Mouse (Mus musculus): ENCODE measurements around the gene Olfr1229. TPM values are rescaled to one million over a fixed set of nuclear protein-coding genes. Genes with fewer than 3 reads are reported as not detected.

Olfr1229 gene
- total RNA-seq (2021), result not detected
- long read RNA-seq, experiment 1, result 0 reads
- long read RNA-seq, experiment 2, result 0 reads

DNA sequence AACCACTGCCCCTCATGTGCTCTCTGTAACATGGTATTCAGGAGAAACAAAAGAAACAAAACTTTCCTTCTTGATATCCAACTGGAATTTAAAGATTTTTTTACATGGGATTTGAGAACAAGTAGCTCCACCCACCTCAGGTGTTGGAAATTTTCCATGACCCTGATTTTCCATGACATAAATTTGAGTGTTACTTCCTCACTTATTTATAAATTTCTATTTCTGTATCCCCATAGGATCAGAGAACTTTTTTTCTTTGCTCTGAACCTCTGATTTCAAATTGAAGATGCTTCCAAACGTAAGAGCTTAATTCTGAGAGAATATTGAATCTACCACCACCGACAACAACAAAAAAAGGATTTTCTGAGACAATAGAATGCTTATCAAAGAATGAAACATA, at the start of gene Olfr1229:
Olfr1229 (minus strand) TSS at position 101 of the 400 bp plus-strand sequence.
- no peak for DNase-seq (ENCODE audit: low spot score)

- DNase-seq (ENCODE audit: low spot score), result no peak
These were observed 41.8 kb upstream of the Olfr1229 start, which contains the start of gene Olfr1232 for GRCm38 (mm10) chr2:89329575-89329974. TSS of gene Olfr1232 (minus strand) at chr2:89329675.

DNA sequence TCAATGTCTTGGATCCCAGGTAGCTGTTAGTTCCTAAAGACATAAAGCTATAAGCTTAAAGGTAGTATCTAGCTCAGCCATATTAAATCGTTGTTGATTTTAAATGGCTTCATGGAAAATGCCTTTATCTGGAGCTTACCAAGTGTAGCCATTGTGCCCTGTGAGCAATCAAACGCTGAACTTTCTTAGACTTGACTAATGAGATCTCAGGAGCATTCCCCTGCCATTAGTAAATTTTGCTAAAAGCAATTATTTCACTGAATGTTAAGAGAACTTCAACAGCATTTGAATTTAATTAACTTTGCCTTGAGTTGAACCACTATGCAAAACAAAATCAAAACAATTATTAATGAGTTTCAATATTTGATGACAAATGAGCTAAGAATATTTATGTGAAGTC, 19.2 kb upstream of the Olfr1229 start, which contains the start of gene Olfr1231:
Olfr1231 (minus strand) TSS at position 101 of the 400 bp plus-strand sequence.
- DNase-seq (ENCODE audit: low spot score), result no peak

GRCm38 (mm10) chr2:89297168-89297567, 9.4 kb upstream of the Olfr1229 start, which contains the start of gene Olfr1230:
TSS of gene Olfr1230 (minus strand) at chr2:89297268.
- no peak for DNase-seq (ENCODE audit: low spot score)

DNA sequence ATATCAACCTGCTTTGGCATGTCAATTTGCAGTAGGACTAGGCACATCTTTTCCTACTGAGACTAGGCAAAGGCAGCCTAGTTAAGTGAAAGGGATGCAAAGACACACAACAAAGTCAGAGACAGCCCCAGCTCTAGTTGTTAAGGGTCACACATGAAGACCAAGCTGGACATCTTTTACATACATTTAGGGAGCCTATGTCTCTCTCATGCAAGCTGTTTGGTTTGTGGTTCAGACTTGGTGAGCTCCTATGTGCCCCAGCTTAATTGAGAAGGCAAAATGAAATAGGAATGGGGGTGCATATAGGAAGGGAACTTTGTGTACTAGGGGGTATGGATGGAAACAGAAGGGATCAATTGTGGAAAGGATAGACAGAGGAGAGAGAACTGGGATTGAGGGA, 33.9 kb downstream of the Olfr1229 start, which contains the start of gene Olfr1228:
Olfr1228 (minus strand) TSS at position 101 of the 400 bp plus-strand sequence.
- no peak for DNase-seq (ENCODE audit: low spot score)

Other genes starting within 250 kb of the Olfr1229 start
- not detected for gene Olfr1218, start 226.8 kb downstream of the Olfr1229 start, total RNA-seq (2021)
- gene Olfr1219, start 204.5 kb downstream of the Olfr1229 start, total RNA-seq (2021), result not detected
- gene Olfr1220, start 181.2 kb downstream of the Olfr1229 start, total RNA-seq (2021), result not detected
- gene Olfr1221, start 170.7 kb downstream of the Olfr1229 start, total RNA-seq (2021), result not detected
- not detected for gene Olfr1222, start 155.0 kb downstream of the Olfr1229 start, total RNA-seq (2021)
- gene Olfr1223, start 136.5 kb downstream of the Olfr1229 start, total RNA-seq (2021), result not detected
- not detected for gene Olfr1224-ps1, start 123.9 kb downstream of the Olfr1229 start, total RNA-seq (2021)
- gene Olfr1225, start 113.3 kb downstream of the Olfr1229 start, total RNA-seq (2021), result not detected
- gene Olfr1226, start 88.0 kb downstream of the Olfr1229 start, total RNA-seq (2021), result not detected
- gene Olfr1228, start 34.0 kb downstream of the Olfr1229 start, total RNA-seq (2021), result not detected
- gene Olfr1230, start 9.3 kb upstream of the Olfr1229 start, total RNA-seq (2021), result not detected
- not detected for gene Olfr1231, start 19.1 kb upstream of the Olfr1229 start, total RNA-seq (2021)
- gene Olfr1232, start 41.7 kb upstream of the Olfr1229 start, total RNA-seq (2021), result not detected
- gene Olfr1233, start 54.4 kb upstream of the Olfr1229 start, total RNA-seq (2021), result not detected
- gene Olfr1234, start 76.9 kb upstream of the Olfr1229 start, total RNA-seq (2021), result not detected
- not detected for gene Olfr1238, start 121.7 kb upstream of the Olfr1229 start, total RNA-seq (2021)
- not detected for gene Olfr1239, start 132.4 kb upstream of the Olfr1229 start, total RNA-seq (2021)
- not detected for gene Olfr1240, start 155.0 kb upstream of the Olfr1229 start, total RNA-seq (2021)
- gene Olfr1241, start 199.1 kb upstream of the Olfr1229 start, total RNA-seq (2021), result not detected
- not detected for gene Olfr1242, start 210.3 kb upstream of the Olfr1229 start, total RNA-seq (2021)
- gene Olfr1243, start 243.5 kb upstream of the Olfr1229 start, total RNA-seq (2021), result not detected